1 mouse cellular context compared by ENCODE assay signal in genomic region chr1:117816271-117816670, GRCm38 (mm10). TPM values are rescaled to one million over a fixed set of nuclear protein-coding genes. Genes with fewer than 3 reads are reported as not detected.
"Had no signal": no experiment of that assay in that cellular context is flagged by ENCODE, and none has a peak within 500 bp of the region (broad histone marks: within the 10 kb centered on the region; RNA-seq: fewer than 3 reads in every experiment).

No protein-coding gene starts in this region.

RNA-seq across cellular contexts. Expression of gene Gm28360, which starts 13.6 kb away (rescaled TPM):
- total RNA-seq: neutrophil, adult 5-6 weeks had no signal
